Mouse (Mus musculus) G1E (cell line): Measurements from ENCODE around the gene 4921530L21Rik.

Source experiments
- CTCF ChIP-seq: IDR thresholded peaks from 2 replicates; pipeline ENCODE4 v1.5.1; 2012; ENCODE audit warnings: low read depth, low read length, inconsistent platforms, mixed read lengths
- GATA1 ChIP-seq: IDR thresholded peaks from 2 replicates; pipeline ENCODE4 v1.6.1; 2012; ENCODE audit warnings: borderline replicate concordance, low read length, inconsistent platforms, mixed read lengths
- POLR2AphosphoS5 ChIP-seq: IDR thresholded peaks from 2 replicates; pipeline ENCODE4 v1.6.1; 2012; ENCODE audit warnings: low read depth, low read length, inconsistent platforms; ENCODE audit not compliant: insufficient replicate concordance
- TAL1 ChIP-seq: conservative IDR thresholded peaks from 2 replicates; pipeline ENCODE4 v1.6.1; 2012; ENCODE audit warnings: low read depth, low read length, inconsistent platforms, mixed read lengths

GRCm38 (mm10) chr14:95872020-95872419 is 9.0 kb upstream of the 4921530L21Rik start:
- TF ChIP-seq POLR2AphosphoS5 (no peak), GATA1 (no peak), CTCF (no peak), TAL1 (no peak)
